Mouse (Mus musculus) olfactory bulb, adult 2 months (tissue): ENCODE measurements around the gene Zmynd8.

Source experiments
- CTCF ChIP-seq: fragments of 200-500 bp; IDR thresholded peaks from 2 replicates; pipeline ENCODE4 v1.5.1; 2012; ENCODE audit warnings: low read depth, mild to moderate bottlenecking, low read length, moderate library complexity; ENCODE audit not compliant: insufficient read depth
- POLR2A ChIP-seq: fragments of 200-500 bp; IDR thresholded peaks from 2 replicates; pipeline ENCODE4 v1.6.1; 2012; ENCODE audit warnings: mild to moderate bottlenecking, low read depth, low read length, moderate library complexity; ENCODE audit not compliant: insufficient read depth

DNA sequence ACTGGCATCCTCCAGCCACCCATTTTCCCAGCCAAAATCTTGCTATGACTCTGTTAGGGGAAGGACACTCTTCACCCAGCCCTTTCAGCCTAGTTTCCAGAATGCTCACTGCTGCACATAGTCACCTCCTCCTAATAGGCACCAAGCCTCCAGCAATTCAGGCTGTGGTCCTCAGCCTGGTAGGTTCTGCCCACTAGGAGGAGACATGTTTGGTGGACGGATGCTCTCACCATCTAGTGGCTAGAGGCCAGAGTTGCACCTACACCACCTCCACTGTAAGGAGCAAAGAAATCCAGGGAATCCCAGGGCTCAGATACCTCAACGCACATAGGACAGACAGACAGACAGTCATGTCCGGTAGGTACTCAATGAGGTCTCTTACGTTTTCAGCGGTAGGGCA, 87.3 kb downstream of the Zmynd8 start:
- no peak for TF ChIP-seq POLR2A
- TF ChIP-seq CTCF: no peak
